Comparison of ENCODE assay signal across 7 mouse cellular contexts in the genomic region with DNA sequence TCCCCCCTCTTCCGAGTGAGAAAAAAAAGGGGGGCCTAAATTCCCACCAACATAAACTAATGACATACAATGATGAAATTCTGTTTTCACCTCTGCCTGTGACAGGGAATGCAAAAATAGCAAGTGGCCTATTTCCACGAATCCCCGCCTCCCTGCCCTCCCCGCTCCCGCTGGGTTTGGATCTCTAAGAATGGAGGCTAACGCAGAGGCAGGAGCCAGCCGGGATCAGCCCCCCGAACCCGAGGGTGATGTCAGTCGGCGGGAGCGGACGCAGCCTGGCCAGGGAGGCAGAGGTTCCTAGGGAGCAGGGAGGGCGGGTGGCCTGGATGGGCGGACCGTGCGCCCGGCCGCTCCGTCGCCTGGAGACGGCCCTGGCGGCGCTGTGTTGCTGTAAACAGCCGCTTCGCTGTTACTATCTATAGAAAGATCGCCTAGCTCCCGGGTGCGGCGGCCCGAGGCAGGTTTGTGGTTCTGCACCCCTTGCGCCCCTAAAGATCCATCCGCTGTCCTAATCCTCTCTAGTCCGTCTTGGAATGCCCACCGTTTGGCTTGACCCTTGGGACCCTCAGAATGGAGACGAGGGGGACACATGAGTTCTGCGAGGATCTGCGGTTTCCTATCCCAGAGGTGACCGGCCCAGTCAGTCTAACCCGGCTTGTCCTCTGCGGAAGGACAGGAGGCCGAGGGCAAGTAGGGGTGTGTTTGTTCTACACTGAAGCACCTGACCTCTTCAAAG. TPM values are rescaled to one million over a fixed set of nuclear protein-coding genes. Genes with fewer than 3 reads are reported as not detected.
DNase-seq lines count a peak whose midpoint lies in the region; ATAC-seq and TF ChIP-seq lines count a peak whose summit lies in the region.

No protein-coding gene starts in this region.

- no peaks in the 10 kb centered on the region for H3K27me3 ChIP-seq in intestine, postnatal 0 days (replicated peaks; ENCODE audit: control insufficient read depth, insufficient read depth, low read length)
- peaks cover 21% of the 10 kb centered on the region for H3K27me3 ChIP-seq in limb, embryonic 14.5 days (ENCODE audit: control insufficient read depth, insufficient read depth, low read length)
- H3K27me3 ChIP-seq in midbrain, embryonic 14.5 days (ENCODE audit: control insufficient read depth, insufficient read depth, low read length): peaks cover 17% of the 10 kb centered on the region
- H3K27me3 ChIP-seq in small intestine, adult 2 months (ENCODE audit: control insufficient read depth, insufficient read depth, low read length): no peaks in the 10 kb centered on the region

- ATAC-seq in granulocyte monocyte progenitor cell, adult 5-6 weeks (replicated peaks; ENCODE audit: poor library complexity, severe bottlenecking): peak; percentile 33
- ATAC-seq in intestine, postnatal 0 days: peak; percentile 60
- peak; percentile 32 for ATAC-seq in limb, embryonic 14.5 days (ENCODE audit: low FRiP score, low read depth)
- ATAC-seq in midbrain, embryonic 14.5 days (ENCODE audit: low FRiP score, low TSS enrichment): peak; percentile 17; the same call in 1 of the 2 replicates

- 0 out of 2 replicates have a peak, but pooled peaks cover 15% of the 10 kb centered on the region for H3K4me1 ChIP-seq in intestine, postnatal 0 days (replicated peaks; ENCODE audit: control insufficient read depth, insufficient read depth, low read length)
- peaks cover 11% of the 10 kb centered on the region; the same call in 1 of the 2 replicates for H3K4me1 ChIP-seq in limb, embryonic 14.5 days (ENCODE audit: control insufficient read depth, insufficient read depth, low read length)
- H3K4me1 ChIP-seq in midbrain, embryonic 14.5 days (ENCODE audit: control insufficient read depth, insufficient read depth, low read length): peaks cover 32% of the 10 kb centered on the region
- H3K4me1 ChIP-seq in small intestine, adult 2 months (ENCODE audit: control insufficient read depth, insufficient read depth, insufficient read length, low read length): peaks cover 3% of the 10 kb centered on the region

- no peak for TF ChIP-seq POLR2A in limb, embryonic 14.5 days (IDR thresholded peaks at IDR 0.05; ENCODE audit: borderline replicate concordance, extremely low read depth, insufficient read depth, insufficient read length)
- peak; percentile 65 for TF ChIP-seq POLR2A in small intestine, adult 2 months (IDR thresholded peaks at IDR 0.05; ENCODE audit: low read depth, low read length)

- peak overlapping the region; percentile 64 for H3K9ac ChIP-seq in intestine, postnatal 0 days (ENCODE audit: low read depth, low read length)
- peak overlapping the region; percentile 51 for H3K9ac ChIP-seq in limb, embryonic 14.5 days (ENCODE audit: low read depth, low read length, severe bottlenecking)
- peak overlapping the region; percentile 58 for H3K9ac ChIP-seq in midbrain, embryonic 14.5 days (replicated peaks; ENCODE audit: low read length)

- peak overlapping the region; percentile 80 for H3K4me3 ChIP-seq in intestine, postnatal 0 days (ENCODE audit: low read depth, low read length)
- peak overlapping the region; percentile 63 for H3K4me3 ChIP-seq in limb, embryonic 14.5 days (replicated peaks; ENCODE audit: low read length)
- peak overlapping the region; percentile 46 for H3K4me3 ChIP-seq in midbrain, embryonic 14.5 days (replicated peaks; ENCODE audit: low read depth, low read length)
- H3K4me3 ChIP-seq in small intestine, adult 2 months (ENCODE audit: low read depth, low read length): peak overlapping the region; percentile 91

- 2% methylated on average over 42 of the region's 42 CpGs for WGBS in intestine, postnatal 0 days
- WGBS in limb, embryonic 14.5 days: under 1% methylated on average over 37 of the region's 42 CpGs
- WGBS in midbrain, embryonic 14.5 days: under 1% methylated on average over 42 of the region's 42 CpGs
- 2% methylated on average over 42 of the region's 42 CpGs for WGBS in small intestine, adult 2 months

- peak overlapping the region; percentile 90 for H3K4me2 ChIP-seq in intestine, postnatal 0 days (replicated peaks; ENCODE audit: low read depth)
- peak overlapping the region; percentile 99 for H3K4me2 ChIP-seq in limb, embryonic 14.5 days (replicated peaks; ENCODE audit: low read depth, low read length, severe bottlenecking)
- peak overlapping the region; percentile 98 for H3K4me2 ChIP-seq in midbrain, embryonic 14.5 days (ENCODE audit: low read length)

- peak; percentile 79 to 80 for DNase-seq in adrenal gland, adult 18-20 months (ENCODE audit: low spot score in 2 of 2)
- DNase-seq in cerebellum, postnatal 36 days: peak; percentile 66 to 67
- DNase-seq in limb, embryonic 14.5 days (ENCODE audit: low spot score): peak; percentile 81
- peak; percentile 81 for DNase-seq in midbrain, embryonic 14.5 days

- no peaks in the 10 kb centered on the region for H3K9me3 ChIP-seq in intestine, postnatal 0 days (ENCODE audit: control insufficient read depth)
- H3K9me3 ChIP-seq in limb, embryonic 14.5 days (ENCODE audit: control insufficient read depth, low read length): no peaks in the 10 kb centered on the region
- H3K9me3 ChIP-seq in midbrain, embryonic 14.5 days (ENCODE audit: control insufficient read depth, low read length): no peaks in the 10 kb centered on the region

- TF ChIP-seq CTCF in intestine, postnatal 0 days (IDR thresholded peaks at IDR 0.05; ENCODE audit: low read depth): peak; percentile 43
- TF ChIP-seq CTCF in small intestine, adult 2 months (IDR thresholded peaks at IDR 0.05; ENCODE audit: extremely low read depth, insufficient read length, insufficient replicate concordance, low read depth, low read length): no peak

- peaks cover 8% of the 10 kb centered on the region; the same call in 1 of the 2 replicates for H3K36me3 ChIP-seq in intestine, postnatal 0 days (ENCODE audit: control insufficient read depth, insufficient read depth)
- H3K36me3 ChIP-seq in limb, embryonic 14.5 days (ENCODE audit: control insufficient read depth, insufficient read depth, low read length): peaks cover 9% of the 10 kb centered on the region
- no peaks in the 10 kb centered on the region for H3K36me3 ChIP-seq in midbrain, embryonic 14.5 days (ENCODE audit: control insufficient read depth, insufficient read depth, low read length)
- peaks cover 25% of the 10 kb centered on the region for H3K36me3 ChIP-seq in small intestine, adult 2 months (ENCODE audit: control insufficient read depth, insufficient read depth, low read length)

- H3K27ac ChIP-seq in intestine, postnatal 0 days (ENCODE audit: low read depth, low read length): peak overlapping the region; percentile 91
- peak overlapping the region; percentile 73 for H3K27ac ChIP-seq in limb, embryonic 14.5 days (replicated peaks; ENCODE audit: low read depth, low read length)
- no peak overlapping the region for H3K27ac ChIP-seq in midbrain, embryonic 14.5 days (replicated peaks; ENCODE audit: low read depth, low read length)
- H3K27ac ChIP-seq in small intestine, adult 2 months (ENCODE audit: insufficient read depth, low read depth, low read length): peak overlapping the region; percentile 93

RNA-seq across cellular contexts. Expression of a gene that starts 1.6 kb away (rescaled TPM):
- 1 to 10 TPM; 2.9 to 4.3 TPM for total RNA-seq in adrenal gland, adult 18-20 months (2021)
- total RNA-seq in granulocyte monocyte progenitor cell, adult 5-6 weeks (2014; fragmentation: Nextera tagmentation): 35.1 and 50.4 TPM in 2 replicates
- 137 and 160 TPM in 2 replicates for total RNA-seq in granulocyte monocyte progenitor cell, adult 5-6 weeks (2017)
- 22.4 and 27.1 TPM in 2 replicates for polyA plus RNA-seq in intestine, postnatal 0 days (2015; fragmentation: Nextera tagmentation; extraction: Ambion mirVana)
- 13.6 and 19.7 TPM in 2 replicates for polyA plus RNA-seq in limb, embryonic 14.5 days (2012; rRNA removed)
- polyA plus RNA-seq in limb, embryonic 14.5 days (2014; fragmentation: Nextera tagmentation; extraction: Ambion mirVana): 17.1 and 19.3 TPM in 2 replicates
- 1.1 and 1.2 TPM in 2 replicates for polyA plus RNA-seq in midbrain, embryonic 14.5 days (2014; fragmentation: Nextera tagmentation; extraction: Ambion mirVana)
- 103 and 283 TPM in 2 replicates for polyA plus RNA-seq in small intestine, adult 2 months (2012; rRNA removed)
